Mouse (Mus musculus) neural tube, embryonic 11.5 days (tissue): ENCODE measurements around the gene Tns1. TPM values are rescaled to one million over a fixed set of nuclear protein-coding genes. Genes with fewer than 3 reads are reported as not detected.

Source experiments
- ATAC-seq: fragments of 200-750 bp; cut with Nextera tagmentation; 2 replicates; pipeline ENCODE4 v1.8.0; 2017; ENCODE audit warnings: moderate number of reproducible peaks, mild to moderate bottlenecking, moderate TSS enrichment, moderate library complexity; ENCODE audit not compliant: insufficient read depth, low FRiP score, low TSS enrichment
- DNase-seq: peaks from one replicate; pipeline ENCODE4 v3.0.0-alpha.2; 2015; ENCODE audit warnings: low spot score
- H3K27ac ChIP-seq: fragments of 300-500 bp; sonication (generic); 2 replicates; pipeline ENCODE4 v1.5.1; 2014; ENCODE audit warnings: low read depth, mild to moderate bottlenecking, low read length
- H3K27me3 ChIP-seq: fragments of 300-500 bp; sonication (generic); 2 replicates; pipeline ENCODE4 v1.6.1; 2014; ENCODE audit warnings: mild to moderate bottlenecking, low read length, mixed read lengths; ENCODE audit not compliant: control insufficient read depth, insufficient read depth
- H3K36me3 ChIP-seq: fragments of 300-500 bp; sonication (generic); 2 replicates; pipeline ENCODE4 v1.6.1; 2014; ENCODE audit warnings: mild to moderate bottlenecking, low read length, moderate library complexity, mixed read lengths; ENCODE audit not compliant: control insufficient read depth, insufficient read depth
- H3K4me1 ChIP-seq: fragments of 300-500 bp; sonication (generic); 2 replicates; pipeline ENCODE4 v1.6.1; 2014; ENCODE audit warnings: low read length, mixed read lengths; ENCODE audit not compliant: control insufficient read depth, insufficient read depth
- H3K4me2 ChIP-seq: fragments of 300-500 bp; sonication (generic); 2 replicates; pipeline ENCODE4 v1.6.1; 2014; ENCODE audit warnings: low read depth, mild to moderate bottlenecking, moderate library complexity
- H3K4me3 ChIP-seq: fragments of 300-500 bp; sonication (generic); 2 replicates; pipeline ENCODE4 v1.5.1; 2014; ENCODE audit warnings: low read depth, low read length
- H3K9ac ChIP-seq: fragments of 300-500 bp; sonication (generic); 2 replicates; pipeline ENCODE4 v1.6.1; 2014; ENCODE audit warnings: mild to moderate bottlenecking, low read length
- H3K9me3 ChIP-seq: fragments of 300-500 bp; sonication (generic); 2 replicates; pipeline ENCODE4 v1.6.1; 2016; ENCODE audit warnings: low read length; ENCODE audit not compliant: control insufficient read depth
- WGBS: fragments of 180-500 bp; shearing (Covaris S2); extraction: QIAGEN DNeasy Blood & Tissue Kit; methylation state at CpG from one replicate; pipeline ENCODE4 v1.1.7; 2014; 5-methylcytosine and 5-hydroxymethylcytosine counted together
- polyA plus RNA-seq: library from polyadenylated mRNA; unstranded; fragments of >200 nt; fragmentation: Nextera tagmentation; extraction: Ambion mirVana; gene quantifications from 2 replicates; pipeline ENCODE4 v1.2.1, GENCODE M21; 2014

The Tns1 gene
- polyA plus RNA-seq, 1 experiment from 2014 or later, result 17.9 TPM

- H3K36me3 ChIP-seq, result no peaks in the 10 kb centered on the region
- H3K4me2 ChIP-seq, result no peak overlapping the region
- H3K27ac ChIP-seq, result no peak overlapping the region
- H3K9me3 ChIP-seq, result no peaks in the 10 kb centered on the region
- 72% methylated on average over 9 of the region's 9 CpGs for WGBS
- no peaks in the 10 kb centered on the region for H3K27me3 ChIP-seq
- H3K9ac ChIP-seq, result no peak overlapping the region
- ATAC-seq (no peak), DNase-seq (no peak)
- no peaks in the 10 kb centered on the region for H3K4me1 ChIP-seq
- no peak overlapping the region for H3K4me3 ChIP-seq
Measured at GRCm38 (mm10) chr1:73941697-73942096, 182.6 kb downstream of the Tns1 start.

- 74% methylated on average over 9 of the region's 9 CpGs for WGBS
- H3K4me2 ChIP-seq, result no peak overlapping the region
- DNase-seq (no peak), ATAC-seq (no peak)
- no peaks in the 10 kb centered on the region for H3K27me3 ChIP-seq
- H3K9me3 ChIP-seq, result no peaks in the 10 kb centered on the region
- H3K27ac ChIP-seq, result no peak overlapping the region
- no peaks in the 10 kb centered on the region for H3K36me3 ChIP-seq
- no peak overlapping the region for H3K9ac ChIP-seq
- no peaks in the 10 kb centered on the region for H3K4me1 ChIP-seq
- H3K4me3 ChIP-seq, result no peak overlapping the region
Measured at GRCm38 (mm10) chr1:73940491-73941204, 183.6 kb downstream of the Tns1 start.

GRCm38 (mm10) chr1:73938597-73938996 is 185.7 kb downstream of the Tns1 start:
- no peaks in the 10 kb centered on the region for H3K36me3 ChIP-seq
- 80% methylated on average over 10 of the region's 10 CpGs for WGBS
- H3K27ac ChIP-seq, result no peak overlapping the region
- H3K4me3 ChIP-seq, result no peak overlapping the region
- H3K4me2 ChIP-seq, result no peak overlapping the region
- no peaks in the 10 kb centered on the region for H3K9me3 ChIP-seq
- no peaks in the 10 kb centered on the region for H3K27me3 ChIP-seq
- DNase-seq, result no peak
- no peak overlapping the region for H3K9ac ChIP-seq
- ATAC-seq, result no peak
- H3K4me1 ChIP-seq, result no peaks in the 10 kb centered on the region

- Histone ChIP-seq H3K4me3 (no peak overlapping the region), H3K4me2 (no peak overlapping the region), H3K27me3 (no peaks in the 10 kb centered on the region), H3K9ac (no peak overlapping the region), H3K36me3 (no peaks in the 10 kb centered on the region), H3K9me3 (no peaks in the 10 kb centered on the region), H3K27ac (no peak overlapping the region), H3K4me1 (no peaks in the 10 kb centered on the region)
- ATAC-seq (no peak), DNase-seq (no peak)
- 70% methylated on average over 6 of the region's 6 CpGs for WGBS
Measured at GRCm38 (mm10) chr1:73937805-73938204, 186.4 kb downstream of the Tns1 start.

GRCm38 (mm10) chr1:73936537-73936936 is 187.7 kb downstream of the Tns1 start:
- Histone ChIP-seq H3K27ac (no peak overlapping the region), H3K9ac (no peak overlapping the region), H3K4me2 (no peak overlapping the region), H3K4me3 (no peak overlapping the region), H3K36me3 (no peaks in the 10 kb centered on the region), H3K4me1 (no peaks in the 10 kb centered on the region), H3K27me3 (no peaks in the 10 kb centered on the region), H3K9me3 (no peaks in the 10 kb centered on the region)
- 79% methylated on average over 3 of the region's 3 CpGs for WGBS
- ATAC-seq, result no peak
- DNase-seq, result no peak

GRCm38 (mm10) chr1:73935442-73936080 is 188.7 kb downstream of the Tns1 start:
- Histone ChIP-seq H3K4me1 (no peaks in the 10 kb centered on the region), H3K4me2 (no peak overlapping the region), H3K9ac (no peak overlapping the region), H3K36me3 (no peaks in the 10 kb centered on the region), H3K9me3 (no peaks in the 10 kb centered on the region), H3K27me3 (no peaks in the 10 kb centered on the region), H3K4me3 (no peak overlapping the region), H3K27ac (no peak overlapping the region)
- DNase-seq (no peak), ATAC-seq (no peak)
- WGBS, result 76% methylated on average over 4 of the region's 4 CpGs

- WGBS, result 86% methylated on average over 5 of the region's 5 CpGs
- Histone ChIP-seq H3K27ac (no peak overlapping the region), H3K4me3 (no peak overlapping the region), H3K27me3 (no peaks in the 10 kb centered on the region), H3K36me3 (no peaks in the 10 kb centered on the region), H3K9ac (no peak overlapping the region), H3K4me1 (no peaks in the 10 kb centered on the region), H3K4me2 (no peak overlapping the region), H3K9me3 (no peaks in the 10 kb centered on the region)
- ATAC-seq, result no peak
- no peak for DNase-seq
Measured at GRCm38 (mm10) chr1:73933146-73933490, 191.1 kb downstream of the Tns1 start.

GRCm38 (mm10) chr1:73932421-73933145 is 191.7 kb downstream of the Tns1 start:
- Histone ChIP-seq H3K36me3 (no peaks in the 10 kb centered on the region), H3K27ac (no peak overlapping the region), H3K9ac (no peak overlapping the region), H3K4me2 (no peak overlapping the region), H3K4me3 (no peak overlapping the region), H3K9me3 (no peaks in the 10 kb centered on the region), H3K4me1 (no peaks in the 10 kb centered on the region), H3K27me3 (no peaks in the 10 kb centered on the region)
- ATAC-seq (no peak), DNase-seq (no peak)
- WGBS, result 85% methylated on average over 10 of the region's 10 CpGs

- ATAC-seq, result no peak
- no peaks in the 10 kb centered on the region for H3K9me3 ChIP-seq
- no peak overlapping the region for H3K9ac ChIP-seq
- DNase-seq, result no peak
- 84% methylated on average over 5 of the region's 5 CpGs for whole genome bisulfite sequencing
- no peak overlapping the region for H3K4me3 ChIP-seq
- H3K4me2 ChIP-seq, result no peak overlapping the region
- no peak overlapping the region for H3K27ac ChIP-seq
- no peaks in the 10 kb centered on the region for H3K27me3 ChIP-seq
- no peaks in the 10 kb centered on the region for H3K36me3 ChIP-seq
- H3K4me1 ChIP-seq, result no peaks in the 10 kb centered on the region
Measured at GRCm38 (mm10) chr1:73931851-73932250, 192.4 kb downstream of the Tns1 start.
